Mouse (Mus musculus) forebrain, postnatal 0 days (tissue): Measurements from ENCODE around the gene Tmem234. TPM values are rescaled to one million over a fixed set of nuclear protein-coding genes. Genes with fewer than 3 reads are reported as not detected.
A peak's percentile ranks its signal among the peaks of the same experiment; 100 is the strongest.

Experiments used
- ATAC-seq: fragments of 200-750 bp; cut with Nextera tagmentation; 2 replicates; pipeline ENCODE4 v1.8.0; 2017; ENCODE audit warnings: mild to moderate bottlenecking, moderate library complexity
- DNase-seq: peaks from one replicate; pipeline ENCODE4 v3.0.0-alpha.2; 2015
- H3K27ac ChIP-seq: fragments of 300-500 bp; sonication (generic); 2 replicates; pipeline ENCODE4 v1.5.1; 2014; ENCODE audit warnings: low read depth, mild to moderate bottlenecking, antibody characterized with exemption, low read length, moderate library complexity, mixed read lengths
- H3K27me3 ChIP-seq: fragments of 300-500 bp; sonication (generic); 2 replicates; pipeline ENCODE4 v1.6.1; 2014; ENCODE audit warnings: mild to moderate bottlenecking, low read length, mixed read lengths; ENCODE audit not compliant: insufficient read depth
- H3K36me3 ChIP-seq: fragments of 300-500 bp; sonication (generic); 2 replicates; pipeline ENCODE4 v1.6.1; 2014; ENCODE audit warnings: mild to moderate bottlenecking, moderate library complexity; ENCODE audit not compliant: insufficient read depth
- H3K4me1 ChIP-seq: fragments of 300-500 bp; sonication (generic); 2 replicates; pipeline ENCODE4 v1.6.1; 2014; ENCODE audit warnings: antibody characterized with exemption; ENCODE audit not compliant: insufficient read depth
- H3K4me2 ChIP-seq: fragments of 300-500 bp; sonication (generic); 2 replicates; pipeline ENCODE4 v1.6.1; 2014; ENCODE audit warnings: low read depth, mild to moderate bottlenecking, moderate library complexity
- H3K4me3 ChIP-seq: fragments of 300-500 bp; sonication (generic); 2 replicates; pipeline ENCODE4 v1.5.1; 2014; ENCODE audit warnings: low read depth, low read length, mixed read lengths
- H3K9ac ChIP-seq: fragments of 300-500 bp; sonication (generic); 2 replicates; pipeline ENCODE4 v1.6.1; 2014; ENCODE audit warnings: mild to moderate bottlenecking
- H3K9me3 ChIP-seq: fragments of 300-500 bp; sonication (generic); 2 replicates; pipeline ENCODE4 v1.6.1; 2016; ENCODE audit warnings: low read length
- CTCF ChIP-seq: sonication (generic); IDR thresholded peaks from 2 replicates; pipeline ENCODE4 v1.5.1; 2016; ENCODE audit warnings: antibody characterized with exemption, control low read depth, low read depth
- WGBS: fragments of 180-500 bp; shearing (Covaris S2); extraction: QIAGEN DNeasy Blood & Tissue Kit; methylation state at CpG from one replicate; pipeline ENCODE4 v1.1.7; 2014; 5-methylcytosine and 5-hydroxymethylcytosine counted together
- polyA plus RNA-seq: library from polyadenylated mRNA; unstranded; fragments of >200 nt; fragmentation: Nextera tagmentation; extraction: Ambion mirVana; gene quantifications from 2 replicates; pipeline ENCODE4 v1.2.1, GENCODE M21; 2015
- total RNA-seq: library from RNA; depleted of rRNA; stranded (reverse); fragments of >200 nt; gene quantifications from 2 replicates; pipeline ENCODE4 v1.2.3, GENCODE M21; 2014

The Tmem234 gene
- total and polyA plus RNA-seq, 2 experiments from 2014 or later, result 155 to 218 TPM

GRCm38 (mm10) chr4:129580347-129580746 lies 20.1 kb upstream of the Tmem234 start:
- Histone ChIP-seq H3K4me3 (no peak overlapping the region), H3K36me3 (no peaks in the 10 kb centered on the region), H3K4me1 (no peaks in the 10 kb centered on the region), H3K9me3 (no peaks in the 10 kb centered on the region), H3K9ac (no peak overlapping the region), H3K27me3 (no peaks in the 10 kb centered on the region), H3K4me2 (no peak overlapping the region), H3K27ac (no peak overlapping the region)
- TF ChIP-seq CTCF, result no peak
- no peak for ATAC-seq
- DNase-seq, result peak; percentile 36
- WGBS, result 62% methylated on average over 7 of the region's 7 CpGs

GRCm38 (mm10) chr4:129582251-129582650 lies 18.2 kb upstream of the Tmem234 start:
- H3K27me3 ChIP-seq, result no peaks in the 10 kb centered on the region
- no peak overlapping the region for H3K4me2 ChIP-seq
- ATAC-seq (no peak), DNase-seq (no peak)
- H3K4me1 ChIP-seq, result no peaks in the 10 kb centered on the region
- no peaks in the 10 kb centered on the region for H3K36me3 ChIP-seq
- H3K4me3 ChIP-seq, result no peak overlapping the region
- H3K9ac ChIP-seq, result no peak overlapping the region
- no peak overlapping the region for H3K27ac ChIP-seq
- no peaks in the 10 kb centered on the region for H3K9me3 ChIP-seq
- TF ChIP-seq CTCF, result no peak
- 81% methylated on average over 1 of the region's 1 CpGs for WGBS

GRCm38 (mm10) chr4:129584370-129584769 lies 16.1 kb upstream of the Tmem234 start:
- peak overlapping the region; percentile 60 for H3K4me2 ChIP-seq
- H3K9me3 ChIP-seq, result no peaks in the 10 kb centered on the region
- no peaks in the 10 kb centered on the region for H3K36me3 ChIP-seq
- DNase-seq, result no peak
- H3K9ac ChIP-seq, result no peak overlapping the region
- ATAC-seq, result no peak
- no peak overlapping the region for H3K27ac ChIP-seq
- no peaks in the 10 kb centered on the region for H3K4me1 ChIP-seq
- H3K27me3 ChIP-seq, result no peaks in the 10 kb centered on the region
- 61% methylated on average over 1 of the region's 1 CpGs for WGBS
- TF ChIP-seq CTCF, result no peak
- peak overlapping the region; percentile 33; the same call in 1 of the 2 replicates for H3K4me3 ChIP-seq

DNA sequence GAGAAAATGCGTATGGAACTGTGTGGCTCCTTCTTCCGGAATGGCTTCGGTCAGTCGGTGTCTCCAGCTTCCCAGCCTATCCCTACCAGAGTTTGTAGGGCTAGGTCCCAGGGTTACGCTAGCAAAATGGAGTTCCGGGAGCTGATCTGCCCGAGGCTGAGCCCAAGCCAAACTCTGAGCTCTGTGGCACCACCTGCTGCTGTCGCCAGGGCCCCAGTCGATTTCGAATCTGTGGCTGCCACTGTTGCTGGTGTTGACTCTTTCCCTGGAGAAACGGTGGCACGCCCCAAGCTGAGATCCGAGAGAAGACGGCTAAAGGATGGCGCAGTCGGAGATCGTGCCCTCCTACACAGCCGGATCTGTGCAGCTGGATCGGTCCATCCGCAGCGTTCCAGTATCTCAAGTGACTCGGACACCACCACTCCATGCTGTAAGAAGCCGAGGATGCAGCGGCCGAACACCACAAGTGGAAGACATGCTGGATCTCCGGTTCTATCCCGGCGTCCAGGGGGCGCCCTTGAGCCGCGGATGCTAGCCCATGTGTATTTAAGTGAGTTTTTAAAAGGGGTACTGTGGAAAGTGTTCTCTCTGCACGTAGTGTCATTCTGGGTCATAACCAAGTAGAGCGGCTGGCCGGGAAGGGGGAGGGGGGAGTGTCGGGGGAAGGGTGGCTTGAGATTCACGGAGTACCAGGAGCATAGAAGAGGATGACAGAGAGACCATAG lies 15.4 kb upstream of the Tmem234 start:
- no peaks in the 10 kb centered on the region for H3K36me3 ChIP-seq
- peak overlapping the region; percentile 33 for H3K4me3 ChIP-seq
- no peaks in the 10 kb centered on the region for H3K9me3 ChIP-seq
- peak overlapping the region; percentile 60 for H3K4me2 ChIP-seq
- H3K27ac ChIP-seq, result peak overlapping the region; percentile 36; the same call in 1 of the 2 replicates
- 2% methylated on average over 36 of the region's 36 CpGs for WGBS
- no peaks in the 10 kb centered on the region for H3K27me3 ChIP-seq
- peak; percentile 72 for DNase-seq
- ATAC-seq, result peak; percentile 75
- peak overlapping the region; percentile 31 for H3K9ac ChIP-seq
- no peaks in the 10 kb centered on the region for H3K4me1 ChIP-seq
- peak; percentile 69 for TF ChIP-seq CTCF

- Histone ChIP-seq H3K4me3 (no peak overlapping the region), H3K9ac (no peak overlapping the region)
Observed at GRCm38 (mm10) chr4:129585773-129586172, 14.7 kb upstream of the Tmem234 start.

GRCm38 (mm10) chr4:129586943-129587342 lies 13.5 kb upstream of the Tmem234 start:
- H3K27ac ChIP-seq, result no peak overlapping the region
- no peak for TF ChIP-seq CTCF
- 15% methylated on average over 1 of the region's 1 CpGs for WGBS

More at GRCm38 (mm10) chr4:129585773-129586172, 14.7 kb upstream of the Tmem234 start:
- Histone ChIP-seq H3K4me1 (no peaks in the 10 kb centered on the region), H3K9me3 (no peaks in the 10 kb centered on the region), H3K27ac (no peak overlapping the region), H3K4me2 (peak overlapping the region; percentile 60; the same call in 1 of the 2 replicates), H3K36me3 (peaks cover 5% of the 10 kb centered on the region), H3K27me3 (no peaks in the 10 kb centered on the region)
- ATAC-seq (no peak), DNase-seq (no peak)
- no peak for TF ChIP-seq CTCF
- WGBS, result 85% methylated on average over 9 of the region's 9 CpGs

DNA sequence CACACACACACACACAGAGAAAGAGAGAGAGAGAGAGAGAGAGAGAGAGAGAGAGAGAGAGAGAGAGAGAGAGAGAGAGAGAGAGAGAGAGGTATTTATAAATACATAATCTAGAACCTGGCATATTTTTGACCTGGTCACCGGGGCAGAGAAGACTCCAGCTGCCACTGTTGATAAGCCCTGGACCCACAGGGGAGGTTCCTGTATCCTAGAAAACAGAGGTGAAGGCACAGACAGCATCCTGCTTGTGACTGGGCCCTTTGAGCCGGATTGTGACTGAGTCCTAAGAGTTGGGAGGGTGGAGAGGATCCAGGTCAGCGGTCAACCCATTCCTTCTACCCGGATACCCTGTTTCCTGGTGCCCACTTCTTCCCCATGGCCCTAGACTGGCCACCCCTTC lies 11.6 kb upstream of the Tmem234 start:
- ATAC-seq (no peak), DNase-seq (no peak)
- no peak overlapping the region for H3K4me3 ChIP-seq
- H3K9me3 ChIP-seq, result no peaks in the 10 kb centered on the region
- peaks cover 32% of the 10 kb centered on the region for H3K36me3 ChIP-seq
- H3K27ac ChIP-seq, result no peak overlapping the region
- H3K4me2 ChIP-seq, result no peak overlapping the region
- no peaks in the 10 kb centered on the region for H3K27me3 ChIP-seq
- TF ChIP-seq CTCF, result no peak
- no peak overlapping the region for H3K9ac ChIP-seq
- H3K4me1 ChIP-seq, result no peaks in the 10 kb centered on the region
- 79% methylated on average over 4 of the region's 4 CpGs for WGBS

More at GRCm38 (mm10) chr4:129586943-129587342, 13.5 kb upstream of the Tmem234 start:
- Histone ChIP-seq H3K4me3 (no peak overlapping the region), H3K4me2 (no peak overlapping the region), H3K9ac (no peak overlapping the region), H3K4me1 (no peaks in the 10 kb centered on the region), H3K27me3 (no peaks in the 10 kb centered on the region), H3K36me3 (peaks cover 17% of the 10 kb centered on the region), H3K9me3 (no peaks in the 10 kb centered on the region)
- no peak for ATAC-seq
- no peak for DNase-seq
